Comparison of ENCODE assay signal across 14 mouse cellular contexts in the genomic region with DNA sequence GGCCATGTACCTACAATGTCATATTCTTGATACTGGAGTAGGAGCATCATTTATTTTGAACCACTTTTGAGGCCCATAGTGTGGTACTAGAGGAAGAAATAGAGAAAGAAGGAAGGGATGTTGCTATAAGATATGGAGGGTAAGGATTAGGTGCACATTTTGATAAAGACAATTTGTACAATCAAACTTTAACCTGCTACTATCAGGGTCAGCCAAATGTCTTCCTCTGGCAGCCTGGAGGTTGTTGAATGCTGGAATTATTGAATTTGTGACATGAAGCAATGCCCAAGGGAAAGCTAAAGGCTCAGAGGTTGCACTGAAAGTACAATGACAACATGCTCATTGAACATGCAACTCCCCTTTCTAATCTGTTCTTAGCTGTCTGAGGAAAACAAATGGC.
"Had no signal": no experiment of that assay in that cellular context is flagged by ENCODE, and none has a peak within 500 bp of the region (broad histone marks: within the 10 kb centered on the region; RNA-seq: fewer than 3 reads in every experiment).

No protein-coding gene starts in this region.

- H3K4me1 ChIP-seq: limb, embryonic 10.5 days; midbrain, embryonic 15.5 days; neural tube, embryonic 12.5 days; stomach, embryonic 15.5 days had no signal

- ATAC-seq: intestine, embryonic 16.5 days; midbrain, embryonic 15.5 days had no signal

- H3K36me3 ChIP-seq: limb, embryonic 10.5 days; midbrain, embryonic 15.5 days; neural tube, embryonic 12.5 days; stomach, embryonic 15.5 days had no signal

- H3K4me3 ChIP-seq: layer of hippocampus, adult 2 months; limb, embryonic 10.5 days; midbrain, embryonic 15.5 days; neural tube, embryonic 12.5 days; stomach, embryonic 15.5 days had no signal

- H3K9ac ChIP-seq: lung, embryonic 14.5 days; midbrain, embryonic 15.5 days; neural tube, embryonic 12.5 days; stomach, embryonic 15.5 days had no signal

- H3K4me2 ChIP-seq: lung, embryonic 14.5 days; midbrain, embryonic 11.5 days; midbrain, embryonic 15.5 days; neural tube, embryonic 12.5 days; stomach, embryonic 15.5 days had no signal

- H3K27ac ChIP-seq: layer of hippocampus, adult 2 months; limb, embryonic 10.5 days; midbrain, embryonic 15.5 days; neural tube, embryonic 12.5 days; stomach, embryonic 15.5 days had no signal

- DNase-seq: kidney, postnatal 10 days; kidney, postnatal 4 days; lung, embryonic 14.5 days; lung, postnatal 10 days; lung, postnatal 4 days; right cerebral cortex, postnatal 14 days; thymus, postnatal 36 days had no signal

- H3K27me3 ChIP-seq: midbrain, embryonic 15.5 days; neural tube, embryonic 12.5 days; stomach, embryonic 15.5 days had no signal

- H3K9me3 ChIP-seq: limb, embryonic 10.5 days; midbrain, embryonic 15.5 days; neural tube, embryonic 12.5 days; stomach, embryonic 15.5 days had no signal
